Mouse (Mus musculus) liver, embryonic 13.5 days (tissue): ENCODE measurements around the gene Srrm1. TPM values are rescaled to one million over a fixed set of nuclear protein-coding genes. Genes with fewer than 3 reads are reported as not detected.
"Not testable (repeated sequence)": the region's sequence is repeated elsewhere in the genome, so short reads cannot be mapped to it uniquely, and the experiment has no call there.

Experiments used
- ATAC-seq: fragments of 200-750 bp; cut with Nextera tagmentation; 2 replicates; pipeline ENCODE4 v1.8.0; 2017; ENCODE audit warnings: low read depth, mild to moderate bottlenecking, moderate number of reproducible peaks, moderate library complexity
- DNase-seq: peaks from one replicate; pipeline ENCODE4 v3.0.0; 2022
- H3K27ac ChIP-seq: fragments of 300-500 bp; sonication (generic); 2 replicates; pipeline ENCODE4 v1.5.1; 2015; ENCODE audit warnings: moderate library complexity, mild to moderate bottlenecking, inconsistent platforms
- H3K27me3 ChIP-seq: fragments of 300-500 bp; sonication (generic); 2 replicates; pipeline ENCODE4 v1.6.1; 2015; ENCODE audit warnings: mild to moderate bottlenecking, inconsistent platforms
- H3K36me3 ChIP-seq: fragments of 300-500 bp; sonication (generic); 2 replicates; pipeline ENCODE4 v1.6.1; 2015; ENCODE audit warnings: mild to moderate bottlenecking, inconsistent platforms
- H3K4me1 ChIP-seq: fragments of 300-500 bp; sonication (generic); replicated peaks from 2 replicates; pipeline ENCODE4 v1.6.1; 2015; ENCODE audit warnings: inconsistent platforms
- H3K4me2 ChIP-seq: fragments of 300-500 bp; sonication (generic); 2 replicates; pipeline ENCODE4 v1.6.1; 2015; ENCODE audit warnings: inconsistent platforms, mild to moderate bottlenecking, moderate library complexity
- H3K4me3 ChIP-seq: fragments of 300-500 bp; sonication (generic); replicated peaks from 2 replicates; pipeline ENCODE4 v1.5.1; 2015; ENCODE audit warnings: mild to moderate bottlenecking, inconsistent platforms
- H3K9ac ChIP-seq: fragments of 300-500 bp; sonication (generic); 2 replicates; pipeline ENCODE4 v1.6.1; 2015; ENCODE audit warnings: mild to moderate bottlenecking, inconsistent platforms
- H3K9me3 ChIP-seq: fragments of 300-500 bp; sonication (generic); replicated peaks from 2 replicates; pipeline ENCODE4 v1.6.1; 2016; ENCODE audit warnings: inconsistent platforms
- WGBS: fragments of 180-500 bp; shearing (Covaris S2); methylation state at CpG from one replicate; pipeline ENCODE4 v1.1.7; 2015; ENCODE audit not compliant: insufficient replicate concordance; 5-methylcytosine and 5-hydroxymethylcytosine counted together
- polyA plus RNA-seq: library from polyadenylated mRNA; unstranded; fragments of >200 nt; fragmentation: Nextera tagmentation; extraction: Ambion mirVana; gene quantifications from 2 replicates; pipeline ENCODE4 v1.2.1, GENCODE M21; 2015

The Srrm1 gene
- polyA plus RNA-seq, 1 experiment from 2014 or later = 159 TPM

GRCm38 (mm10) chr4:135381355-135381754 lies 28.2 kb upstream of the Srrm1 start:
- H3K36me3 ChIP-seq = no peaks in the 10 kb centered on the region
- no peak overlapping the region for H3K4me2 ChIP-seq
- ATAC-seq = no peak
- H3K27me3 ChIP-seq = peaks cover 15% of the 10 kb centered on the region; the same call in 1 of the 2 replicates
- H3K4me3 ChIP-seq = no peak overlapping the region
- DNase-seq = no peak
- H3K9me3 ChIP-seq = no peaks in the 10 kb centered on the region
- H3K4me1 ChIP-seq = 0 out of 2 replicates have a peak, but pooled peaks cover 7% of the 10 kb centered on the region
- no peak overlapping the region for H3K9ac ChIP-seq
- H3K27ac ChIP-seq = no peak overlapping the region
- WGBS = 37% methylated on average over 8 of the region's 8 CpGs

- no peak overlapping the region for H3K9ac ChIP-seq
- ATAC-seq (no peak), DNase-seq (no peak)
- no peaks in the 10 kb centered on the region for H3K36me3 ChIP-seq
- no peaks in the 10 kb centered on the region for H3K4me1 ChIP-seq
- 0 out of 2 replicates have a peak, but pooled peaks cover 4% of the 10 kb centered on the region for H3K9me3 ChIP-seq
- WGBS = 70% methylated on average over 11 of the region's 11 CpGs
- no peak overlapping the region for H3K4me3 ChIP-seq
- H3K4me2 ChIP-seq = no peak overlapping the region
- no peaks in the 10 kb centered on the region for H3K27me3 ChIP-seq
- no peak overlapping the region for H3K27ac ChIP-seq
Observed at GRCm38 (mm10) chr4:135377241-135377640, 24.1 kb upstream of the Srrm1 start.

- ATAC-seq = no peak
- Histone ChIP-seq H3K4me3 (no peak overlapping the region), H3K9me3 (0 out of 2 replicates have a peak, but pooled peaks cover 4% of the 10 kb centered on the region), H3K4me1 (no peaks in the 10 kb centered on the region), H3K27ac (no peak overlapping the region), H3K36me3 (no peaks in the 10 kb centered on the region), H3K27me3 (no peaks in the 10 kb centered on the region), H3K4me2 (no peak overlapping the region), H3K9ac (no peak overlapping the region)
- WGBS = 51% methylated on average over 3 of the region's 3 CpGs
- DNase-seq = no peak
Observed at GRCm38 (mm10) chr4:135375444-135375843, 22.3 kb upstream of the Srrm1 start.

- Histone ChIP-seq H3K4me2 (no peak overlapping the region), H3K27ac (no peak overlapping the region), H3K36me3 (no peaks in the 10 kb centered on the region), H3K4me1 (no peaks in the 10 kb centered on the region), H3K9ac (no peak overlapping the region), H3K4me3 (no peak overlapping the region), H3K27me3 (0 out of 2 replicates have a peak, but pooled peaks cover under 1% of the 10 kb centered on the region), H3K9me3 (0 out of 2 replicates have a peak, but pooled peaks cover 4% of the 10 kb centered on the region)
- 68% methylated on average over 5 of the region's 5 CpGs for WGBS
- ATAC-seq (no peak), DNase-seq (no peak)
Observed at GRCm38 (mm10) chr4:135373299-135373698, 20.2 kb upstream of the Srrm1 start.

GRCm38 (mm10) chr4:135370372-135370771 lies 17.3 kb upstream of the Srrm1 start:
- no peak for DNase-seq
- ATAC-seq = no peak
- no peak overlapping the region for H3K27ac ChIP-seq

GRCm38 (mm10) chr4:135362828-135363227 lies 9.7 kb upstream of the Srrm1 start:
- no peak for ATAC-seq
- no peak overlapping the region for H3K4me2 ChIP-seq

More at GRCm38 (mm10) chr4:135370372-135370771, 17.3 kb upstream of the Srrm1 start:
- H3K9me3 ChIP-seq = 0 out of 2 replicates have a peak, but pooled peaks cover 1% of the 10 kb centered on the region
- H3K36me3 ChIP-seq = no peaks in the 10 kb centered on the region
- H3K27me3 ChIP-seq = 0 out of 2 replicates have a peak, but pooled peaks cover 4% of the 10 kb centered on the region
- no peak overlapping the region for H3K4me3 ChIP-seq
- no peaks in the 10 kb centered on the region for H3K4me1 ChIP-seq
- 70% methylated on average over 11 of the region's 11 CpGs for WGBS
- no peak overlapping the region for H3K4me2 ChIP-seq
- no peak overlapping the region for H3K9ac ChIP-seq

GRCm38 (mm10) chr4:135361722-135362121 lies 8.6 kb upstream of the Srrm1 start:
- peaks cover 8% of the 10 kb centered on the region; the same call in 1 of the 2 replicates for H3K27me3 ChIP-seq
- DNase-seq = no peak
- H3K36me3 ChIP-seq = no peaks in the 10 kb centered on the region
- H3K9ac ChIP-seq = no peak overlapping the region
- H3K9me3 ChIP-seq = no peaks in the 10 kb centered on the region
- 81% methylated on average over 12 of the region's 12 CpGs for WGBS
- H3K4me1 ChIP-seq = peaks cover 12% of the 10 kb centered on the region
- H3K4me2 ChIP-seq = no peak overlapping the region
- H3K27ac ChIP-seq = no peak overlapping the region
- H3K4me3 ChIP-seq = no peak overlapping the region
- ATAC-seq = no peak

More at GRCm38 (mm10) chr4:135362828-135363227, 9.7 kb upstream of the Srrm1 start:
- Histone ChIP-seq H3K4me3 (no peak overlapping the region), H3K4me1 (peaks cover 12% of the 10 kb centered on the region), H3K27me3 (peaks cover 8% of the 10 kb centered on the region; the same call in 1 of the 2 replicates), H3K27ac (no peak overlapping the region), H3K36me3 (no peaks in the 10 kb centered on the region), H3K9ac (no peak overlapping the region), H3K9me3 (no peaks in the 10 kb centered on the region)
- WGBS = 36% methylated on average over 6 of the region's 6 CpGs
- DNase-seq = no peak

- Histone ChIP-seq H3K4me1 (peaks cover 34% of the 10 kb centered on the region), H3K27me3 (peaks cover 4% of the 10 kb centered on the region; the same call in 1 of the 2 replicates), H3K9ac (no peak overlapping the region), H3K4me3 (no peak overlapping the region), H3K27ac (no peak overlapping the region), H3K36me3 (no peaks in the 10 kb centered on the region), H3K9me3 (no peaks in the 10 kb centered on the region), H3K4me2 (no peak overlapping the region)
- ATAC-seq (no peak), DNase-seq (no peak)
- WGBS = 3% methylated on average over 6 of the region's 6 CpGs
Observed at GRCm38 (mm10) chr4:135358736-135359135, 5.6 kb upstream of the Srrm1 start.

GRCm38 (mm10) chr4:135357221-135357920 lies 4.2 kb upstream of the Srrm1 start:
- Histone ChIP-seq H3K9me3 (no peaks in the 10 kb centered on the region), H3K9ac (no peak overlapping the region), H3K4me3 (no peak overlapping the region), H3K4me2 (no peak overlapping the region), H3K4me1 (peaks cover 36% of the 10 kb centered on the region), H3K27me3 (no peaks in the 10 kb centered on the region; the same call in 1 of the 2 replicates), H3K36me3 (no peaks in the 10 kb centered on the region), H3K27ac (no peak overlapping the region)
- 82% methylated on average over 12 of the region's 12 CpGs for WGBS
- ATAC-seq (no peak), DNase-seq (no peak)

- Histone ChIP-seq H3K27ac (no peak overlapping the region), H3K4me3 (no peak overlapping the region), H3K9ac (no peak overlapping the region), H3K9me3 (no peaks in the 10 kb centered on the region), H3K4me2 (no peak overlapping the region), H3K27me3 (no peaks in the 10 kb centered on the region), H3K36me3 (peaks cover 6% of the 10 kb centered on the region; the same call in 1 of the 2 replicates), H3K4me1 (peaks cover 44% of the 10 kb centered on the region)
- 74% methylated on average over 9 of the region's 9 CpGs for WGBS
- ATAC-seq = no peak
- no peak for DNase-seq
Observed at GRCm38 (mm10) chr4:135355886-135356550, 2.9 kb upstream of the Srrm1 start.

GRCm38 (mm10) chr4:135354751-135355150 lies 1.6 kb upstream of the Srrm1 start:
- not testable (repeated sequence) for ATAC-seq
- H3K9ac ChIP-seq = peak overlapping the region; percentile 77

More at GRCm38 (mm10) chr4:135354751-135355150, 1.6 kb upstream of the Srrm1 start:
- peaks cover 15% of the 10 kb centered on the region for H3K36me3 ChIP-seq
- not testable (repeated sequence) for DNase-seq, H3K9me3 ChIP-seq, H3K27me3 ChIP-seq
- H3K4me3 ChIP-seq = peak overlapping the region; percentile 88
- peak overlapping the region; percentile 94 for H3K4me2 ChIP-seq
- H3K27ac ChIP-seq = peak overlapping the region; percentile 99
- peaks cover 54% of the 10 kb centered on the region for H3K4me1 ChIP-seq
